Mouse (Mus musculus): Measurements from ENCODE around the gene Pkig. TPM values are rescaled to one million over a fixed set of nuclear protein-coding genes. Genes with fewer than 3 reads are reported as not detected.
"Not testable (repeated sequence)": the region's sequence is repeated elsewhere in the genome, so short reads cannot be mapped to it uniquely, and the experiment has no call there.

Pkig gene
- polyA plus RNA-seq, 1 experiment from 2014 or later = 122 TPM

- Histone ChIP-seq H3K27ac (peak overlapping the region; percentile 40), H3K9ac (no peak overlapping the region), H3K27me3 (no peaks in the 10 kb centered on the region), H3K36me3 (0 out of 2 replicates have a peak, but pooled peaks cover 6% of the 10 kb centered on the region), H3K4me1 (replicated peaks) (peaks cover 90% of the 10 kb centered on the region), H3K9me3 (replicated peaks) (no peaks in the 10 kb centered on the region), H3K4me2 (no peak overlapping the region), H3K4me3 (replicated peaks) (no peak overlapping the region)
- ATAC-seq (ENCODE audit: low read depth) (no peak), DNase-seq (no peak)
- WGBS (ENCODE audit: insufficient replicate concordance) = 63% methylated on average over 4 of the region's 4 CpGs
Observed at GRCm38 (mm10) chr2:163685287-163685686, 27.1 kb downstream of the Pkig start.

- H3K4me2 ChIP-seq = peak overlapping the region; percentile 25; the same call in 1 of the 2 replicates
- H3K9me3 ChIP-seq (replicated peaks) = no peaks in the 10 kb centered on the region
- no peak overlapping the region for H3K4me3 ChIP-seq (replicated peaks)
- peak overlapping the region; percentile 33; the same call in 1 of the 2 replicates for H3K9ac ChIP-seq
- ATAC-seq (ENCODE audit: low read depth) = no peak; the same call in 1 of the 2 replicates
- H3K36me3 ChIP-seq = 0 out of 2 replicates have a peak, but pooled peaks cover 4% of the 10 kb centered on the region
- no peaks in the 10 kb centered on the region for H3K27me3 ChIP-seq
- 46% methylated on average over 6 of the region's 6 CpGs for WGBS (ENCODE audit: insufficient replicate concordance)
- DNase-seq = no peak
- H3K27ac ChIP-seq = peak overlapping the region; percentile 60
- H3K4me1 ChIP-seq (replicated peaks) = peaks cover 95% of the 10 kb centered on the region
Observed at GRCm38 (mm10) chr2:163685761-163686200, 27.6 kb downstream of the Pkig start.

DNA sequence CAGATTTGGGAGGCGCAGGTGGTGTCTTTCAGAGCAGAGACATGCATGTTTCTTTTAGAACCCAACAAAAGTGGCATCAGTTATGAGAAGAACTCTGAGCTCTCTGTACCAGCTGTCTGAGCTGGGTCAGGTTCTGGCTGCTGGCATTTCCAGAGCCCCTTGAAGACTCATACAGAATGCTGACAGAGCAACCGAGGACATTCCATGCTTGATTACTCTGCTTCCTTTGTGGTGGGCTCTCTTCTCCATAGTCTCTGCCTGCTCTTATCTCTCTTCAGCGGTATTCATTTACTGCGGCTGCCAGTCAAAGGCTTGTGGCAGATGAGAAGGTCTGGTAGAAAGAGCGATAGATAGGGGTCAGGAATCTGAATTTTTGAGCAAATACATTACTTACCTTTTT, 28.0 kb downstream of the Pkig start:
- no peak for DNase-seq
- ATAC-seq (ENCODE audit: low read depth) = peak; percentile 66
- Histone ChIP-seq H3K36me3 (no peaks in the 10 kb centered on the region), H3K27me3 (no peaks in the 10 kb centered on the region), H3K4me2 (peak overlapping the region; percentile 25; the same call in 1 of the 2 replicates), H3K27ac (peak overlapping the region; percentile 60), H3K9me3 (replicated peaks) (no peaks in the 10 kb centered on the region), H3K4me1 (replicated peaks) (peaks cover 95% of the 10 kb centered on the region), H3K9ac (peak overlapping the region; percentile 33; the same call in 1 of the 2 replicates), H3K4me3 (replicated peaks) (no peak overlapping the region)
- WGBS (ENCODE audit: insufficient replicate concordance) = 26% methylated on average over 5 of the region's 5 CpGs

DNA sequence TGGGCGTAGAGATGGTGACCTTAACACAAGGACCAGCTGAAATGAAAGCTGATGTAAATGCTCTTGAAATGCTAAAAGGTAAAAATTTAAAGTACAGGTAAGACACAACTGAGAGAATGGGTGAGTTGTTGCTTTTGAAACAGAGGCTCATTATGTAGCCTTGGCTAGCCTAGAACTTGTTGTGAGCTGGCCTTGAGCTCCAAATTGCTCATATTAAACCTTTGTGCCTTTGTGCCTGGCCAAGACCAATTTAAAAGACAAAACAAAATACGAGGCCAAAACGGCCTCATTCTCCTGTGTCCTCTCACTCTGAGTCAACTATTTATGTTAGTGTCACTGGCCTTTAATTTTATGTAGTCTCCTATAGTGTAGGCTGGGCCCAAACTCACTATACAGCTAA, 28.7 kb downstream of the Pkig start:
- ATAC-seq (ENCODE audit: low read depth) = no peak
- no peak overlapping the region for H3K4me3 ChIP-seq (replicated peaks)
- 61% methylated on average over 3 of the region's 3 CpGs for whole genome bisulfite sequencing (ENCODE audit: insufficient replicate concordance)
- no peak for DNase-seq
- H3K27me3 ChIP-seq = no peaks in the 10 kb centered on the region
- H3K36me3 ChIP-seq = no peaks in the 10 kb centered on the region
- H3K4me1 ChIP-seq (replicated peaks) = peaks cover 96% of the 10 kb centered on the region
- no peaks in the 10 kb centered on the region for H3K9me3 ChIP-seq (replicated peaks)
- H3K9ac ChIP-seq = peak overlapping the region; percentile 33; the same call in 1 of the 2 replicates
- H3K27ac ChIP-seq = peak overlapping the region; percentile 60; the same call in 1 of the 2 replicates
- 0 out of 2 replicates have a peak overlapping the region, but pooled peaks have one; percentile 15 for H3K4me2 ChIP-seq

- 78% methylated on average over 1 of the region's 1 CpGs for WGBS (ENCODE audit: insufficient replicate concordance)
- not testable (repeated sequence) for ATAC-seq (ENCODE audit: low read depth)
- peaks cover 98% of the 10 kb centered on the region for H3K4me1 ChIP-seq (replicated peaks)
Observed at GRCm38 (mm10) chr2:163688377-163688776, 30.2 kb downstream of the Pkig start.

GRCm38 (mm10) chr2:163689771-163690170, 31.6 kb downstream of the Pkig start:
- Histone ChIP-seq H3K36me3 (peaks cover 4% of the 10 kb centered on the region; the same call in 1 of the 2 replicates), H3K27me3 (no peaks in the 10 kb centered on the region), H3K27ac (peak overlapping the region; percentile 89), H3K4me1 (replicated peaks) (peaks cover 100% of the 10 kb centered on the region), H3K4me3 (replicated peaks) (no peak overlapping the region), H3K9me3 (replicated peaks) (no peaks in the 10 kb centered on the region), H3K4me2 (peak overlapping the region; percentile 7; the same call in 1 of the 2 replicates), H3K9ac (no peak overlapping the region)
- 40% methylated on average over 3 of the region's 3 CpGs for WGBS (ENCODE audit: insufficient replicate concordance)
- ATAC-seq (ENCODE audit: low read depth) (peak; percentile 30; the same call in 1 of the 2 replicates), DNase-seq (no peak)

More at GRCm38 (mm10) chr2:163688377-163688776, 30.2 kb downstream of the Pkig start:
- not testable (repeated sequence) for H3K4me2 ChIP-seq; H3K4me3 ChIP-seq (replicated peaks); H3K36me3 ChIP-seq; H3K27me3 ChIP-seq; H3K9me3 ChIP-seq (replicated peaks); DNase-seq
- peak overlapping the region; percentile 89; the same call in 1 of the 2 replicates for H3K27ac ChIP-seq
- H3K9ac ChIP-seq = 0 out of 2 replicates have a peak overlapping the region, but pooled peaks have one; percentile 14

DNA sequence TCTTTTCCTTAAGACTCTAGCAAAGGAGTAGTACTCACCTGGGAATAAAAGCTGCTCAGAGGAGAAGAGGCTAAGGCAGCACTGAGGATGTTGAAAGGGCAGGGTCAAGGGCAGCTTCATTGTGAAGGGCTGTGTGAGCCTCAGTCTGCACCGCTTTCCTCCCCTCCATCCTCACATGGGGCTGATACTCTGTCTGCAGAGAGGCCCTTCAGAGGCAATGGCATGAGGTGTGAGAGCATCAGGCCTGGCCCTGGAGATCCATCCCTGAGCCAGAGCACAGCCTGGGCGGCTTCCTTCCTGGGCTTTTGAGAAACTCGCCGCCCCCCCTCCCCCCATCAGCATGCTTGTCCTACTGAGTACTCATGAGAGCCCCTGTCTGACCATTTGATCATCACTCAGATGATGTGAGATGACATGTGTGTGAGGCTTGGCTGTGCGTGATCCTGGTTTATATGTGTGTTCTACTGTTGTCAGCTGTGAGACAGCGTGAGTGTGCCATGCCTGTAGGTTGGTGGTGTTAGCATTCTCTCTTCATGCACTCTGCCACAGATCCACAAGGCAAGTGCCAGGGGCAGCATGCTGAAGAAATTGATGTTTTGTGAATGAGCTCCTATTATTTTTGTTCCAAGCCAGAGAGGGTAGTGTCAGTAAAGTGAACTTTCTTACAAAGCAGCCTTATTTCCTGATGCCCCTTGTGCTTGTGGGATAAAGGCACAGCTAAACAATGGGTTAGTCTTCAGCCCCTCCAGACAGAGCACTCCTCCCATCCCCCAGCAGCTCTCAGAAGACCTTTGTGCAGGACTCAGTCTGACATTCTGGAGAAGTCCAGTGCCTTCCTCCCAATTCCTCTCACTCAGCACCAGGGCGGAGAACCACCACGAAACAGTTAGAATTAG, 32.5 kb downstream of the Pkig start:
- H3K27me3 ChIP-seq = no peaks in the 10 kb centered on the region
- peaks cover 100% of the 10 kb centered on the region for H3K4me1 ChIP-seq (replicated peaks)
- ATAC-seq (ENCODE audit: low read depth) = no peak
- H3K9me3 ChIP-seq (replicated peaks) = no peaks in the 10 kb centered on the region
- peak overlapping the region; percentile 43 for H3K4me2 ChIP-seq
- peak overlapping the region; percentile 89 for H3K27ac ChIP-seq
- H3K9ac ChIP-seq = peak overlapping the region; percentile 46
- no peak overlapping the region for H3K4me3 ChIP-seq (replicated peaks)
- WGBS (ENCODE audit: insufficient replicate concordance) = 80% methylated on average over 8 of the region's 8 CpGs
- H3K36me3 ChIP-seq = peaks cover 4% of the 10 kb centered on the region; the same call in 1 of the 2 replicates
- DNase-seq = no peak

GRCm38 (mm10) chr2:163691846-163692605, 33.8 kb downstream of the Pkig start:
- ATAC-seq (ENCODE audit: low read depth) (peak; percentile 69), DNase-seq (peak; percentile 32)
- H3K27ac ChIP-seq = peak overlapping the region; percentile 89
- WGBS (ENCODE audit: insufficient replicate concordance) = 37% methylated on average over 6 of the region's 6 CpGs
- H3K27me3 ChIP-seq = no peaks in the 10 kb centered on the region
- H3K4me1 ChIP-seq (replicated peaks) = peaks cover 100% of the 10 kb centered on the region
- peak overlapping the region; percentile 46; the same call in 1 of the 2 replicates for H3K9ac ChIP-seq
- no peaks in the 10 kb centered on the region for H3K9me3 ChIP-seq (replicated peaks)
- peak overlapping the region; percentile 43 for H3K4me2 ChIP-seq
- H3K36me3 ChIP-seq = peaks cover 4% of the 10 kb centered on the region; the same call in 1 of the 2 replicates
- H3K4me3 ChIP-seq (replicated peaks) = peak overlapping the region; percentile 14

DNA sequence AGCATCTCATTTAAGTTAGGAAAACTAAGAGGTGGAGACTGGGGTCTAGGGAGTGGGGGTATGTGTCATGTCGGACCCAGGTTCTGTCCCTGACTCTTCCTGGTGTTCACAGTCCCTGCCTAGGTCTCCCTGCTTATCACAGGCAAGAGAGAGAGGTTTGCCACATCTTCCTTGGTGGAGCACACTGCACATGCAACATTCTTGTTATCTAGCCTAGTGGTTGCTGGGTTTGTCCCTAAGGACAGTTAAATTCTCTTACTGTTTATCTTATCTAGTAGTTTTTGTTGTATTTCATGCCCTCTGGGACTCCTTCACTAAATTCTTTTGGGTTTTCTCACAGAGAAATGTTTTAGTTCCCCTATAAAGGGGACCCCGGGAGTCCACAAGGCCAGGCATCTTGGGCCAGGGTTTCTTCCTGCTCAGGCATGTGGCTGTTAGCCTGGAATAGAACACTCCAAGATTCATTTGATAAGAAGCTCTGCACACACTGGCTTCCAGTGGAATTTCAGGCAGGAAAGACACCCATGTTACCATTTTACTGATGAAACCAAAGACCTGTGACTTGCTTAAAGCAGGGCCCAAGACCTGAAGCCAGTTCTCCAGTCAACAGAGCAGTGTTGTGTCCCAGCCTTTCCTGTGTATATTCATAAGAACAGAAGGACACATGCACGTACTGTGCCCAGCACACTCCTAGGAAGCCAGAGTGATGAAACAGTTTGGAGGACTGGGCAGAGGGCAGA, 34.9 kb downstream of the Pkig start:
- ATAC-seq (ENCODE audit: low read depth) (peak; percentile 80), DNase-seq (peak; percentile 38)
- Histone ChIP-seq H3K27ac (peak overlapping the region; percentile 89), H3K4me2 (peak overlapping the region; percentile 43), H3K36me3 (peaks cover 4% of the 10 kb centered on the region; the same call in 1 of the 2 replicates), H3K27me3 (no peaks in the 10 kb centered on the region), H3K9ac (peak overlapping the region; percentile 41), H3K4me1 (replicated peaks) (peaks cover 100% of the 10 kb centered on the region), H3K4me3 (replicated peaks) (no peak overlapping the region), H3K9me3 (replicated peaks) (no peaks in the 10 kb centered on the region)
- WGBS (ENCODE audit: insufficient replicate concordance) = 20% methylated on average over 3 of the region's 3 CpGs

DNA sequence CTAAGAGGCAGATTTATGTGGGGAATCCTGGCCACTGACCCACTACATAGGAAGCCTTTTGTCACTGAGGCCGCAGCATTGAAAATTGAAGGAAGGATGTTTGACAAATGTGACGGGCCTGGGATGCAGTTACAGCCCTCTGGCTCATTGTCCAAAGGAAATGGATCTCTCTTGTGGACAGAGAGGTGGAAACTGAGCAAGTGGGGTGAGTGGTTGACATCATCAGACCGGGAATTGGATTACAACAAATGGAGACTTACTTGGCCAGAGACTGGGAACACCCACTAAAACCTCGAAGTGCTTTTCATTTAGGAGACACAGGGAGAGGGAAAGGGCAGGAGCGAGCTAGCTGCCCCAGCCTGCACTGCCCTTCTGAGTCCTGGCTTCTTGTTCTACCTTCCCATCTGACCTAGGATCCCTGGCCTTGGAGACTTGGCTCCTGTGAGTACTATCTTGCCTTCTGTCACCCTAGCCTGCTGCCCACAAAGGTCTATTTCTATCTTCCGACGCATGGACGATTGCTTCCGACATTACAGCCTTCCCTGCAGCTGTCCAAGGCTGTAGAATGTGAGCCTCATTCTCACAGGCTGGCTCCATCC, 35.6 kb downstream of the Pkig start:
- Histone ChIP-seq H3K27me3 (no peaks in the 10 kb centered on the region), H3K9me3 (replicated peaks) (no peaks in the 10 kb centered on the region), H3K4me3 (replicated peaks) (no peak overlapping the region), H3K4me1 (replicated peaks) (peaks cover 100% of the 10 kb centered on the region), H3K36me3 (peaks cover 4% of the 10 kb centered on the region; the same call in 1 of the 2 replicates), H3K9ac (peak overlapping the region; percentile 41), H3K27ac (peak overlapping the region; percentile 89), H3K4me2 (peak overlapping the region; percentile 30)
- 47% methylated on average over 9 of the region's 9 CpGs for WGBS (ENCODE audit: insufficient replicate concordance)
- ATAC-seq (ENCODE audit: low read depth) (no peak), DNase-seq (no peak)

Measured in liver, embryonic 13.5 days (tissue).